Mouse (Mus musculus) CH12.LX (cell line): ENCODE data around the gene Klk1b4.
"Not testable (repeated sequence)": the region's sequence is repeated elsewhere in the genome, so short reads cannot be mapped to it uniquely, and the experiment has no call there.

Experiments used
- CHD2 ChIP-seq: IDR thresholded peaks from 2 replicates; pipeline ENCODE4 v1.6.1; 2011; ENCODE audit warnings: low read length, improper control_type of control experiment
- CTCF ChIP-seq, 2 experiments: IDR thresholded peaks in 1 of 2; conservative IDR thresholded peaks in 1 of 2; 2 replicates each; pipeline ENCODE4 v1.5.1; 2011 to 2012; ENCODE audit warnings: low read depth in 2 of 2, low read length in 2 of 2, improper control_type of control experiment in 1 of 2, inconsistent platforms in 1 of 2, mild to moderate bottlenecking in 1 of 2, moderate library complexity in 1 of 2
- E2F4 ChIP-seq: IDR thresholded peaks from 2 replicates; pipeline ENCODE4 v1.6.1; 2011; ENCODE audit warnings: low read depth, low read length, improper control_type of control experiment; ENCODE audit not compliant: insufficient replicate concordance
- EP300 ChIP-seq: IDR thresholded peaks from 2 replicates; pipeline ENCODE4 v1.6.1; 2011; ENCODE audit warnings: low read length, improper control_type of control experiment
- GABPA ChIP-seq: IDR thresholded peaks from 2 replicates; pipeline ENCODE4 v1.6.1; 2012; ENCODE audit warnings: low read depth, low read length, improper control_type of control experiment, inconsistent platforms; ENCODE audit not compliant: insufficient replicate concordance
- HCFC1 ChIP-seq: IDR thresholded peaks from 2 replicates; pipeline ENCODE4 v1.6.1; 2012; ENCODE audit warnings: low read depth, mild to moderate bottlenecking, inconsistent platforms, low read length, improper control_type of control experiment
- MAFK ChIP-seq: IDR thresholded peaks from 2 replicates; pipeline ENCODE4 v1.6.1; 2011; ENCODE audit warnings: low read length, improper control_type of control experiment; ENCODE audit not compliant: insufficient replicate concordance
- POLR2A ChIP-seq: IDR thresholded peaks from 2 replicates; pipeline ENCODE4 v1.6.1; 2011; ENCODE audit warnings: low read depth, mild to moderate bottlenecking, improper control_type of control experiment, low read length
- SMC3 ChIP-seq: IDR thresholded peaks from 2 replicates; pipeline ENCODE4 v1.6.1; 2011; ENCODE audit warnings: low read depth, low read length, improper control_type of control experiment

- TF ChIP-seq MAFK; GABPA; CHD2; SMC3; POLR2A; EP300; HCFC1; CTCF (conservative IDR thresholded peaks at IDR 0.05 in 1 of 2, IDR thresholded peaks at IDR 0.05 in 1 of 2; ENCODE audit: low read depth in 2 of 2, low read length in 2 of 2); E2F4: not testable (repeated sequence)
Observed at GRCm38 (mm10) chr7:44221601-44222000, 14.4 kb downstream of the Klk1b4 start.
